Mouse (Mus musculus): ENCODE measurements around the gene Phyh. TPM values are rescaled to one million over a fixed set of nuclear protein-coding genes. Genes with fewer than 3 reads are reported as not detected.

Gene Phyh
- total RNA-seq, 2 experiments from 2014 or later: 85.1 to 132 TPM

- intact Hi-C loops (cut with DNase I; ENCODE audit: low total_unique reads): no loop called here
- DNase-seq: no peak
Measured at GRCm38 (mm10) chr2:4986798-4987197, 68.0 kb downstream of the Phyh start.

GRCm38 (mm10) chr2:4987388-4988180 is 68.8 kb downstream of the Phyh start:
- intact Hi-C loops (cut with DNase I; ENCODE audit: low total_unique reads): no loop called here
- no peak for DNase-seq

Other genes with a start within 250 kb of the Phyh start
- gene Bend7, start 201.2 kb upstream of the Phyh start, total RNA-seq (2021): 1 to 10 TPM; 2.0 to 2.9 TPM
- gene Sephs1, start 37.5 kb upstream of the Phyh start, total RNA-seq (2021): 10 to 100 TPM; 16.5 to 21.1 TPM
- under 1 TPM in 1 of 2 experiments, not detected in 1; 0.39 TPM for gene Ucma, start 57.1 kb downstream of the Phyh start, total RNA-seq (2021)
- 1 to 10 TPM in 1 of 2 experiments, under 1 TPM in 1; 0.62 to 1.8 TPM for gene Mcm10, start 93.8 kb downstream of the Phyh start, total RNA-seq (2021)
- 10 to 100 TPM; 27.2 to 33.8 TPM for gene Optn, start 145.0 kb downstream of the Phyh start, total RNA-seq (2021)
- gene Ccdc3, start 218.8 kb downstream of the Phyh start, total RNA-seq (2021): 1 to 10 TPM; 7.5 to 8.8 TPM